Mouse (Mus musculus) liver, adult 2 months (tissue): ENCODE data around the gene Vmn1r1. TPM values are rescaled to one million over a fixed set of nuclear protein-coding genes. Genes with fewer than 3 reads are reported as not detected.

Experiments used
- DNase-seq: peaks from one replicate; pipeline ENCODE4 v3.0.0-alpha.2; 2011; ENCODE audit warnings: low read depth, low spot score; ENCODE audit errors: extremely low read depth
- H3K27ac ChIP-seq: fragments of 200-500 bp; replicated peaks from 2 replicates; pipeline ENCODE4 v1.5.1; 2012; ENCODE audit warnings: low read depth, mild to moderate bottlenecking, control low read depth, inconsistent platforms, low read length; ENCODE audit not compliant: insufficient read depth
- H3K27me3 ChIP-seq: fragments of 200-500 bp; 2 replicates; pipeline ENCODE4 v1.6.1; 2012; ENCODE audit warnings: mild to moderate bottlenecking, moderate library complexity, low read length, inconsistent platforms; ENCODE audit not compliant: control insufficient read depth, insufficient read depth
- H3K36me3 ChIP-seq: fragments of 200-500 bp; 2 replicates; pipeline ENCODE4 v1.6.1; 2012; ENCODE audit warnings: low read length, inconsistent platforms; ENCODE audit not compliant: control insufficient read depth, insufficient read depth
- H3K4me1 ChIP-seq: fragments of 200-500 bp; 2 replicates; pipeline ENCODE4 v1.6.1; 2011; ENCODE audit warnings: low read length; ENCODE audit not compliant: control insufficient read depth, insufficient read depth
- H3K4me3 ChIP-seq: fragments of 200-500 bp; 2 replicates; pipeline ENCODE4 v1.5.1; 2011; ENCODE audit warnings: low read depth, mild to moderate bottlenecking, control low read depth, low read length, moderate library complexity; ENCODE audit not compliant: insufficient read depth
- H3K79me2 ChIP-seq: fragments of 200-500 bp; 2 replicates; pipeline ENCODE4 v1.6.1; 2012; ENCODE audit warnings: inconsistent platforms, mild to moderate bottlenecking, low read length, moderate library complexity; ENCODE audit not compliant: control insufficient read depth, insufficient read depth
- H3K9ac ChIP-seq: fragments of 200-500 bp; 2 replicates; pipeline ENCODE4 v1.6.1; 2012; ENCODE audit warnings: low read depth, mild to moderate bottlenecking, control low read depth, inconsistent platforms, low read length
- CTCF ChIP-seq: fragments of 200-500 bp; IDR thresholded peaks from 2 replicates; pipeline ENCODE4 v1.5.1; 2011; ENCODE audit warnings: low read depth, low read length, control low read depth
- POLR2A ChIP-seq: fragments of 200-500 bp; IDR thresholded peaks from 2 replicates; pipeline ENCODE4 v1.6.1; 2011; ENCODE audit warnings: low read length, control low read depth; ENCODE audit not compliant: insufficient read depth; ENCODE audit errors: extremely low read depth
- WGBS: fragments of 180-500 bp; shearing (Covaris S2); methylation state at CpG from one replicate; pipeline ENCODE4 v1.1.7; 2018; 5-methylcytosine and 5-hydroxymethylcytosine counted together
- polyA plus RNA-seq: library from polyadenylated mRNA; depleted of rRNA; stranded (reverse); fragments of >200 nt; gene quantifications from 2 replicates; pipeline ENCODE4 v1.2.3, GENCODE M21; 2012
- total RNA-seq: library from RNA; depleted of rRNA; stranded (reverse); fragments of >200 nt; gene quantifications from 2 replicates; pipeline ENCODE4 v1.2.3, GENCODE M21; 2014

The Vmn1r1 gene
- total and polyA plus RNA-seq, 2 experiments, result not detected

GRCm38 (mm10) chr1:182112385-182112784 is 51.9 kb downstream of the Vmn1r1 start:
- H3K79me2 ChIP-seq, result no peaks in the 10 kb centered on the region
- WGBS, result 91% methylated on average over 15 of the region's 15 CpGs
- H3K9ac ChIP-seq, result no peak overlapping the region
- H3K27ac ChIP-seq, result no peak overlapping the region
- H3K4me3 ChIP-seq, result no peak overlapping the region
- H3K36me3 ChIP-seq, result no peaks in the 10 kb centered on the region
- DNase-seq, result no peak
- H3K4me1 ChIP-seq, result no peaks in the 10 kb centered on the region
- no peaks in the 10 kb centered on the region for H3K27me3 ChIP-seq
- TF ChIP-seq POLR2A, result no peak

DNA sequence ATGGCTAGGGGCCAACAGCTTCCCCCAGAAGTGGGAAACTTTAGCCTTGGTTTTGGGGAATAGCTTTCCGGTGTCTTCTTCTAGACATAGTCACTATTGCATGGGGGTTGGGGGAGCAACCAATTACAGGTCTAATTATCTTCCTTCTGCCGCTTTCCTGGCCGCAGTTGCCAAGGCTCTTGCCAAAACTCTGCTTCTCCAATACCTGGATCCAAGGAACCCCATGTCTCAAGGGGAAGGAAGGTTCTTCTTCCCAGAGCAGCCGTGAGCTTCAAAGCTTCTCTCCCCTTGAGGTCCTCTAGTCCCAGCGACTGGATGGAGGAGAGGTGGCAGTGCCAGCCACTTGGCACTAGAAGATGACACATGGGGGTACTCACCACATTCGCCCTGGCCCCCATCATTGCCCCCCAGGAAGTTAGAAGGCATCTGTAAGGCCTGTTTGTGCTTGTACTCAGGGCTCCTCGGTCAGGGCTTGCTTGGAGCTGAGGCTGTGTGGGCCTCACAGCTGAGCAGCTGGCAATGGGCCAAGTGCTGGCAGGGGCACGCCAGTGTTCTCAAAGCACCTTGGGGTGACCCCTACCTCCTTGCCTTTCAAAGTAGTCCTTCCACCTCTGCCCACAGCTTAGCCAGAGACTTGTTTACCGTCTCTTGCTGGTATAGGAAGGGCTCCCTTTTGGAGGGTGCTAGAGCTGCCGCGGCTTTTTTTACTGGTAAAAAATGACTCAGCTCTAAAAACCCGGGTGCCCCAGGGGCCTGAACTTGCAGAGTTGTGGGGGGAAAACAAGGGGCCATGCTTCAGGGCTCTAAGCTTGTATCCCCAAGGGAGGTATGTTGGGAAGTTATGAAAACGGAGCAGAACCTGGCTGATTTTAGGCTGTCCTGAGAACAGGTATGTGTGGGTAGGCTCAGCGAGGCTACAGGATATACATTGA is 52.6 kb downstream of the Vmn1r1 start:
- TF ChIP-seq POLR2A (no peak), CTCF (no peak)
- Histone ChIP-seq H3K4me1 (no peaks in the 10 kb centered on the region), H3K27me3 (no peaks in the 10 kb centered on the region), H3K36me3 (no peaks in the 10 kb centered on the region), H3K9ac (no peak overlapping the region), H3K4me3 (no peak overlapping the region), H3K27ac (no peak overlapping the region), H3K79me2 (no peaks in the 10 kb centered on the region)
- WGBS, result 81% methylated on average over 14 of the region's 14 CpGs
- DNase-seq, result no peak

DNA sequence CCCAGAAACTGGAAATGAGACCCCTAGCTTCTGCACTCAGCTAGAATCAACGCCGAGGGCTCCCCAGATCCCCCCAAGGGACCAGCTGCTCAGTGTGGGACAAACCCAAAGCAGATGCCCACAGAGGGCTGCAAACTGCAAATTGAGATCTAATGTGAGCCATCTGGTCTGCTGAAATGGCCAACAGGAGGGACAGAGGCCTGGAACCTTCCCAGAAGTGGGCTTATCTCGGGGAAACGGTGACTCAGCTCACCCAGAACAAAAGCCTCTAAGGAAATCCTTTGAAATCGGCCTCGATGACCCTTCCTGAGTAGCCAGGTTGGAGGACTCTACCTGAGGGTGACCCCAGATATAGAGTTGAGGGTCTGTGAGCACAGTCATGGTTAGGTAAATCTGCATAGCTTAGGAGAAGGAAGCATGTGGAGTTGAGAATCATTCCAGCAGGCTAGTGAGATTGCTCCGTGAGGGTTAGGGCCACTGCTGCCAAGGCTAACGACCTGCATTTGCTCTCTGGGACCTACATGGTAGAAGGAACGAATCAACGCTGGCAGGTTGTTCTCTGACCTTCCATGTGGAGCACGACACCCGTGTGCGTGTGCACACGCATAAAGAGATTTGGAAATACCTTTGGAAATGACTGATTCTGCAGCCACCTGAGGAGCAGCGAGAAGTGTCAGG is 53.4 kb downstream of the Vmn1r1 start:
- Histone ChIP-seq H3K27me3 (no peaks in the 10 kb centered on the region), H3K9ac (no peak overlapping the region), H3K27ac (no peak overlapping the region), H3K4me3 (no peak overlapping the region), H3K4me1 (no peaks in the 10 kb centered on the region), H3K79me2 (no peaks in the 10 kb centered on the region), H3K36me3 (no peaks in the 10 kb centered on the region)
- DNase-seq, result no peak
- WGBS, result 73% methylated on average over 15 of the region's 15 CpGs
- no peak for TF ChIP-seq POLR2A
- no peak for TF ChIP-seq CTCF

- Histone ChIP-seq H3K27me3 (no peaks in the 10 kb centered on the region), H3K79me2 (no peaks in the 10 kb centered on the region), H3K4me1 (no peaks in the 10 kb centered on the region), H3K36me3 (no peaks in the 10 kb centered on the region), H3K9ac (no peak overlapping the region), H3K4me3 (no peak overlapping the region), H3K27ac (no peak overlapping the region)
- WGBS, result 86% methylated on average over 11 of the region's 11 CpGs
- TF ChIP-seq POLR2A, result no peak
- no peak for TF ChIP-seq CTCF
- no peak for DNase-seq
Observed at GRCm38 (mm10) chr1:182110185-182110584, 54.1 kb downstream of the Vmn1r1 start.

DNA sequence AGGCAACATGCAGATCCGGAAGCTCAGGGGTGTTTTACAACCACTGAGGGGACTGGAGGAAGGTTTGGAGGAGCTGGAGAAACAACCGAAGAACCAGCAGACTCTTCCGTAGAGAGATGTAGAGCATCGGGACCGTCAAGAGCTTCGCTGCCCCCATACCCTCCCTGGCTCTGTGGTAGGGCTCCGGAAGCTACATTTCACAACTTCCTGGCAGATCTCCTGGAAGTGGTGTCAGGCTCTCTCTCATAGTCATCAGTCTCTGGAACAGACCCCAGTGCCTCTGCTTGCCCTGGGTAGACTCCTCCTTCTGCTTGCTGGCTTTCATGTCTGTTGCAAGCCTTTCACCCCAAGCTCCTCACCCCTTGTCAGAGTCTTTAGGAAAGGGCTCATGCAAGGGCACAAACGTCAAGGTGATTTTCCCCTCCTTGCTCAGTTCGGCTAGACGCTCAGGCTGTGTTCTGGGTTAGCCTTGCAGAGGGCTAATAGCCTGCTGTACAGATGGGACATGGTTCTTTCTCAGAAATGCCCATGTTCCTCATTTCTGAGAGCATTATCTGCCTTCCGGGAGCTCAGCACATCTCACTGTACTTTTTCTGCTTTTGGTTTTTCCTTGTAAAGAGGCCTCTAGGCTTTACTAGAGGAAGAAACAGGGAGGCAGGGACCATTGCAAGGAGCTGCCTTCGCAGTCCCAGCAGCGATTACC is 55.7 kb downstream of the Vmn1r1 start:
- 71% methylated on average over 13 of the region's 13 CpGs for WGBS
- H3K4me3 ChIP-seq, result no peak overlapping the region
- no peak for DNase-seq
- H3K9ac ChIP-seq, result no peak overlapping the region
- no peaks in the 10 kb centered on the region for H3K4me1 ChIP-seq
- no peak overlapping the region for H3K27ac ChIP-seq
- H3K27me3 ChIP-seq, result no peaks in the 10 kb centered on the region
- no peaks in the 10 kb centered on the region for H3K79me2 ChIP-seq
- no peak for TF ChIP-seq POLR2A
- TF ChIP-seq CTCF, result no peak
- H3K36me3 ChIP-seq, result no peaks in the 10 kb centered on the region

DNA sequence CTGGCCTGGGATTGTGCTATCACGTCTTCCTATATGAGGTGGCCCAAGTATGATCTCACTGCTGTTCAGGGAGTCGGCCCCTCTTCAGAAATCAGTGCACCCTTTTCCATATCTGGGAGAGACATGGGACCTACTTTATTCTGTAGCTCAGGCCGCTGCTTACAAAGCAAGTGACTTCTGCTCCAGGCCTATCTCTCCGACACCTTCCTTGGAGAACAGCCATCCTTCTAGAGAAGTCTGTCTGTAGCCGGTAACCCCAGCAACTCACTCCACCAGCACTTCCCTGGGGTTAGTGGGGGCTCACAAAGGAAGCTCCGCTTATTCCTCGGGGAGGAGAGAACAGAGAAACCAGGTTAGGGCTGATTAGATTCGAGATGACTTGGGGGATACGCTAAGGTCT is 57.0 kb downstream of the Vmn1r1 start:
- H3K4me3 ChIP-seq, result no peak overlapping the region
- no peak overlapping the region for H3K27ac ChIP-seq
- DNase-seq, result no peak
- no peaks in the 10 kb centered on the region for H3K79me2 ChIP-seq
- WGBS, result 90% methylated on average over 9 of the region's 9 CpGs
- no peak for TF ChIP-seq CTCF
- TF ChIP-seq POLR2A, result no peak
- H3K36me3 ChIP-seq, result no peaks in the 10 kb centered on the region
- H3K27me3 ChIP-seq, result no peaks in the 10 kb centered on the region
- no peak overlapping the region for H3K9ac ChIP-seq
- H3K4me1 ChIP-seq, result no peaks in the 10 kb centered on the region
